In genomic region chr2:156079183-156079560, GRCm38 (mm10) we compare ENCODE assay signal across 31 mouse cellular contexts. TPM values are rescaled to one million over a fixed set of nuclear protein-coding genes. Genes with fewer than 3 reads are reported as not detected.
DNase-seq lines count a peak whose midpoint lies in the region; ATAC-seq and TF ChIP-seq lines count a peak whose summit lies in the region.
"Had no signal": no experiment of that assay in that cellular context is flagged by ENCODE, and none has a peak within 500 bp of the region (broad histone marks: within the 10 kb centered on the region; RNA-seq: fewer than 3 reads in every experiment).

No protein-coding gene starts in this region.

- H3K9ac ChIP-seq in intestine, embryonic 14.5 days (ENCODE audit: low read length): no peak overlapping the region
- no peak overlapping the region for H3K9ac ChIP-seq in intestine, postnatal 0 days (ENCODE audit: low read depth, low read length)
- H3K9ac ChIP-seq: forebrain, embryonic 13.5 days; hindbrain, embryonic 13.5 days; limb, embryonic 15.5 days; liver, embryonic 15.5 days; midbrain, embryonic 15.5 days had no signal

- no peak overlapping the region for H3K4me2 ChIP-seq in intestine, embryonic 14.5 days (ENCODE audit: low read length)
- H3K4me2 ChIP-seq in intestine, postnatal 0 days (replicated peaks; ENCODE audit: low read depth): no peak overlapping the region
- H3K4me2 ChIP-seq: embryonic facial prominence, embryonic 13.5 days; forebrain, embryonic 13.5 days; hindbrain, embryonic 13.5 days; limb, embryonic 15.5 days; liver, embryonic 15.5 days; midbrain, embryonic 15.5 days had no signal

- no peak overlapping the region for H3K4me3 ChIP-seq in heart, embryonic 10.5 days
- H3K4me3 ChIP-seq in intestine, embryonic 14.5 days (ENCODE audit: low read depth, low read length): no peak overlapping the region
- H3K4me3 ChIP-seq in intestine, postnatal 0 days (ENCODE audit: low read depth, low read length): no peak overlapping the region
- H3K4me3 ChIP-seq: embryonic facial prominence, embryonic 13.5 days; erythroblast, embryonic 14.5 days; forebrain, embryonic 13.5 days; hindbrain, embryonic 13.5 days; limb, embryonic 15.5 days; liver, embryonic 15.5 days; midbrain, embryonic 15.5 days; myocyte had no signal

- 83% methylated on average over 8 of the region's 8 CpGs for WGBS in heart, embryonic 10.5 days
- 84% methylated on average over 8 of the region's 8 CpGs for WGBS in intestine, embryonic 14.5 days
- 81% methylated on average over 8 of the region's 8 CpGs for WGBS in intestine, postnatal 0 days

- no peak for TF ChIP-seq CTCF in intestine, postnatal 0 days (IDR thresholded peaks at IDR 0.05; ENCODE audit: low read depth)

- no peaks in the 10 kb centered on the region for H3K27me3 ChIP-seq in heart, embryonic 10.5 days (ENCODE audit: insufficient read depth, poor library complexity, severe bottlenecking)
- no peaks in the 10 kb centered on the region for H3K27me3 ChIP-seq in intestine, embryonic 14.5 days (replicated peaks; ENCODE audit: control insufficient read depth, insufficient read depth, low read length)
- no peaks in the 10 kb centered on the region for H3K27me3 ChIP-seq in intestine, postnatal 0 days (replicated peaks; ENCODE audit: control insufficient read depth, insufficient read depth, low read length)
- H3K27me3 ChIP-seq: embryonic facial prominence, embryonic 13.5 days; forebrain, embryonic 13.5 days; hindbrain, embryonic 13.5 days; limb, embryonic 15.5 days; liver, embryonic 15.5 days; midbrain, embryonic 15.5 days; Patski had no signal

- 0 out of 2 replicates have a peak, but pooled peaks have one; percentile 24 for ATAC-seq in intestine, embryonic 14.5 days (replicated peaks; ENCODE audit: low FRiP score, low TSS enrichment, low read depth)
- ATAC-seq in intestine, postnatal 0 days: no peak
- ATAC-seq: forebrain, embryonic 13.5 days; Patski had no signal

- H3K27ac ChIP-seq in heart, embryonic 10.5 days: no peak overlapping the region
- no peak overlapping the region for H3K27ac ChIP-seq in intestine, embryonic 14.5 days (ENCODE audit: low read depth)
- no peak overlapping the region for H3K27ac ChIP-seq in intestine, postnatal 0 days (ENCODE audit: low read depth, low read length)
- H3K27ac ChIP-seq: embryonic facial prominence, embryonic 13.5 days; limb, embryonic 15.5 days; liver, embryonic 15.5 days; midbrain, embryonic 15.5 days had no signal

- no peaks in the 10 kb centered on the region for H3K9me3 ChIP-seq in heart, embryonic 10.5 days
- no peaks in the 10 kb centered on the region for H3K9me3 ChIP-seq in intestine, embryonic 14.5 days (ENCODE audit: control insufficient read depth, low read length)
- no peaks in the 10 kb centered on the region for H3K9me3 ChIP-seq in intestine, postnatal 0 days (ENCODE audit: control insufficient read depth)
- H3K9me3 ChIP-seq: embryonic facial prominence, embryonic 13.5 days; forebrain, embryonic 13.5 days; hindbrain, embryonic 13.5 days; limb, embryonic 15.5 days; liver, embryonic 15.5 days; midbrain, embryonic 15.5 days had no signal

- peak; percentile 54 for DNase-seq in heart, embryonic 10.5 days (ENCODE audit: low spot score)
- no peak for DNase-seq in heart, postnatal 4 days
- DNase-seq in intestine, embryonic 14.5 days (ENCODE audit: low spot score): peak; percentile 47
- DNase-seq in adrenal gland, adult 18-20 months (ENCODE audit: low spot score in 2 of 2): peak; percentile 49 to 50
- DNase-seq in adrenal gland, postnatal 10 days: peak; percentile 52
- DNase-seq in thymus, postnatal 0 days (ENCODE audit: low spot score): no peak
- DNase-seq: embryo, embryonic 11 days; kidney, adult 11 months; kidney, postnatal 14 days; left cerebral cortex, postnatal 4 days; lung, postnatal 4 days; thymus, postnatal 14 days had no signal

- H3K36me3 ChIP-seq in heart, embryonic 10.5 days: peaks cover 51% of the 10 kb centered on the region
- peaks cover 51% of the 10 kb centered on the region for H3K36me3 ChIP-seq in intestine, embryonic 14.5 days (ENCODE audit: control insufficient read depth, insufficient read depth, low read length)
- H3K36me3 ChIP-seq in intestine, postnatal 0 days (ENCODE audit: control insufficient read depth, insufficient read depth): peaks cover 45% of the 10 kb centered on the region

- peaks cover 27% of the 10 kb centered on the region for H3K4me1 ChIP-seq in heart, embryonic 10.5 days
- no peaks in the 10 kb centered on the region; the same call in 1 of the 2 replicates for H3K4me1 ChIP-seq in intestine, embryonic 14.5 days (replicated peaks; ENCODE audit: control insufficient read depth, insufficient read depth, low read length)
- H3K4me1 ChIP-seq in intestine, postnatal 0 days (replicated peaks; ENCODE audit: control insufficient read depth, insufficient read depth, low read length): no peaks in the 10 kb centered on the region
- H3K4me1 ChIP-seq: limb, embryonic 15.5 days; midbrain, embryonic 15.5 days had no signal

RNA-seq across cellular contexts. Expression of gene Spag4, which starts 14.2 kb away (rescaled TPM):
- polyA plus RNA-seq in heart, embryonic 10.5 days (2016; fragmentation: Nextera tagmentation; extraction: Ambion mirVana): 3.4 and 5.0 TPM in 2 replicates
- 1 to 10 TPM in 1 of 2 experiments, under 1 TPM in 1; 0.79 to 1.5 TPM for total RNA-seq in heart, postnatal 4 days (2021)
- 3.0 and 4.0 TPM in 2 replicates for polyA plus RNA-seq in intestine, embryonic 14.5 days (2014; fragmentation: Nextera tagmentation; extraction: Ambion mirVana)
- polyA plus RNA-seq in intestine, postnatal 0 days (2015; fragmentation: Nextera tagmentation; extraction: Ambion mirVana): 0.21 and 0.69 TPM in 2 replicates
- 1 to 10 TPM; 4.2 to 9.3 TPM for total RNA-seq in adrenal gland, adult 18-20 months (2021)
- 1 to 10 TPM; 4.1 to 4.7 TPM for total RNA-seq in adrenal gland, postnatal 10 days (2021)
- 0.90 and 0.98 TPM in 2 replicates for polyA plus RNA-seq in thymus, postnatal 0 days (2015; fragmentation: Nextera tagmentation; extraction: Ambion mirVana)

RNA-seq across cellular contexts. Expression of gene Fer1l4, which starts 26.4 kb away (rescaled TPM):
- polyA plus RNA-seq in heart, embryonic 10.5 days (2016; fragmentation: Nextera tagmentation; extraction: Ambion mirVana): not detected in 2 replicates
- not detected for total RNA-seq in heart, postnatal 4 days (2021)
- 0.05 and 0.17 TPM in 2 replicates for polyA plus RNA-seq in intestine, embryonic 14.5 days (2014; fragmentation: Nextera tagmentation; extraction: Ambion mirVana)
- 0.10 and 0.18 TPM in 2 replicates for polyA plus RNA-seq in intestine, postnatal 0 days (2015; fragmentation: Nextera tagmentation; extraction: Ambion mirVana)
- not detected for total RNA-seq in adrenal gland, adult 18-20 months (2021)
- not detected for total RNA-seq in adrenal gland, postnatal 10 days (2021)
- 0.04 and 0.07 TPM in 2 replicates for polyA plus RNA-seq in thymus, postnatal 0 days (2015; fragmentation: Nextera tagmentation; extraction: Ambion mirVana)
- total RNA-seq: gastrocnemius, adult 18-20 months; layer of hippocampus, adult 18-20 months; layer of hippocampus, postnatal 14 days; left cerebral cortex, adult 8-10 months; left cerebral cortex, postnatal 4 days; megakaryocyte-erythroid progenitor cell, adult 5-6 weeks had no signal
- polyA plus RNA-seq: erythroblast, embryonic 14.5 days; forebrain, embryonic 13.5 days; heart, postnatal 0 days; hindbrain, embryonic 13.5 days; limb, embryonic 15.5 days; liver, embryonic 15.5 days; lung, embryonic 16.5 days; midbrain, embryonic 15.5 days; myocyte; neural tube, embryonic 14.5 days; Patski; spleen, adult 2 months had no signal

RNA-seq across cellular contexts. Expression of gene Cpne1, which starts 32.6 kb away (rescaled TPM):
- 42.6 and 55.3 TPM in 2 replicates for polyA plus RNA-seq in heart, embryonic 10.5 days (2016; fragmentation: Nextera tagmentation; extraction: Ambion mirVana)
- 10 to 100 TPM; 16.4 to 19.3 TPM for total RNA-seq in heart, postnatal 4 days (2021)
- polyA plus RNA-seq in intestine, embryonic 14.5 days (2014; fragmentation: Nextera tagmentation; extraction: Ambion mirVana): 46.2 and 50.3 TPM in 2 replicates
- polyA plus RNA-seq in intestine, postnatal 0 days (2015; fragmentation: Nextera tagmentation; extraction: Ambion mirVana): 17.3 and 19.0 TPM in 2 replicates
- total RNA-seq in adrenal gland, adult 18-20 months (2021): 10 to 100 TPM; 36.1 to 37.2 TPM
- total RNA-seq in adrenal gland, postnatal 10 days (2021): 10 to 100 TPM; 44.4 to 47.5 TPM
- polyA plus RNA-seq in thymus, postnatal 0 days (2015; fragmentation: Nextera tagmentation; extraction: Ambion mirVana): 65.0 and 76.9 TPM in 2 replicates

RNA-seq across cellular contexts. Expression of gene Rbm12, which starts 32.6 kb away (rescaled TPM):
- polyA plus RNA-seq in heart, embryonic 10.5 days (2016; fragmentation: Nextera tagmentation; extraction: Ambion mirVana): 33.0 and 35.1 TPM in 2 replicates
- 10 to 100 TPM; 40.2 to 43.6 TPM for total RNA-seq in heart, postnatal 4 days (2021)
- 29.1 and 31.6 TPM in 2 replicates for polyA plus RNA-seq in intestine, embryonic 14.5 days (2014; fragmentation: Nextera tagmentation; extraction: Ambion mirVana)
- polyA plus RNA-seq in intestine, postnatal 0 days (2015; fragmentation: Nextera tagmentation; extraction: Ambion mirVana): 8.6 and 9.3 TPM in 2 replicates
- total RNA-seq in adrenal gland, adult 18-20 months (2021): 10 to 100 TPM; 22.1 to 29.7 TPM
- total RNA-seq in adrenal gland, postnatal 10 days (2021): 10 to 100 TPM; 23.3 to 25.0 TPM
- polyA plus RNA-seq in thymus, postnatal 0 days (2015; fragmentation: Nextera tagmentation; extraction: Ambion mirVana): 22.0 and 22.8 TPM in 2 replicates

RNA-seq across cellular contexts. Expression of gene Gm28036, which starts 47.7 kb away (rescaled TPM):
- 12.4 and 18.4 TPM in 2 replicates for polyA plus RNA-seq in heart, embryonic 10.5 days (2016; fragmentation: Nextera tagmentation; extraction: Ambion mirVana)
- 10 to 100 TPM; 30.3 to 33.8 TPM for total RNA-seq in heart, postnatal 4 days (2021)
- polyA plus RNA-seq in intestine, embryonic 14.5 days (2014; fragmentation: Nextera tagmentation; extraction: Ambion mirVana): 13.3 and 13.6 TPM in 2 replicates
- polyA plus RNA-seq in intestine, postnatal 0 days (2015; fragmentation: Nextera tagmentation; extraction: Ambion mirVana): 1.5 TPM in 2 replicates
- total RNA-seq in adrenal gland, adult 18-20 months (2021): 10 to 100 TPM; 25.4 to 28.6 TPM
- total RNA-seq in adrenal gland, postnatal 10 days (2021): 10 to 100 TPM; 21.3 to 24.5 TPM
- polyA plus RNA-seq in thymus, postnatal 0 days (2015; fragmentation: Nextera tagmentation; extraction: Ambion mirVana): 13.8 and 14.9 TPM in 2 replicates
- polyA plus RNA-seq: erythroblast, embryonic 14.5 days had no signal

Comparison
In these comparisons a context has a peak if more than half of its experiments do, and no peak if none do; other contexts are left out.
1. DNase-seq: peak in heart, embryonic 10.5 days (single experiment), intestine, embryonic 14.5 days (single experiment), adrenal gland, adult 18-20 months (2 of 2) and adrenal gland, postnatal 10 days (single experiment); none in heart, postnatal 4 days (single experiment) and thymus, postnatal 0 days (single experiment).